In the genomic region with DNA sequence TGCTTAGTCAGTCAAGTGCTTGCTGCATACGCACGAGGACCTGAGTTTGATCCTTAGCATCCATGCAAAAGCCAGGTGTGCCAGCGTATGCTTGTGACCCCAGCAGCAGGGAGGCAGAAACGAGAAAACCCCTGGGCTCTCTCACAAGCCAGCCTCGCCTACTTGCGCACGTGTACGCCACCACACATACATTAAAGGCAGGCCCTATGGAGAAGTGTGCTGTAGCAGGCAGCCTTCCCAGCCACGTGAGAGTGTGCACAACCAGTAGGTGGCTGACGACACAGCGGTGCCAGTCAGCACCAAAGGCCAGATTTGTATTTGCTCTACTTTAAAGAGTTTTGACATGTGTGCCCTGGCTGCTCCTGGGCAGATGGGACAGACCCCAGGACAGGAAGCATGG, we compare ENCODE assay signal across 19 mouse cellular contexts. TPM values are rescaled to one million over a fixed set of nuclear protein-coding genes. Genes with fewer than 3 reads are reported as not detected.
DNase-seq lines count a peak whose midpoint lies in the region.
"Had no signal": no experiment of that assay in that cellular context is flagged by ENCODE, and none has a peak within 500 bp of the region (broad histone marks: within the 10 kb centered on the region; RNA-seq: fewer than 3 reads in every experiment).

No protein-coding gene starts in this region.

- DNase-seq in frontal cortex, adult 2 months (ENCODE audit: extremely low spot score in 1 of 2, low spot score in 1 of 2), result peak; percentile 31 to 58
- DNase-seq in frontal cortex, postnatal 10 days (ENCODE audit: low spot score in 2 of 2), result no peak
- peak; percentile 50 to 74 for DNase-seq in left cerebral cortex, postnatal 25 days (ENCODE audit: low spot score in 2 of 2)
- no peak for DNase-seq in left cerebral cortex, postnatal 4 days
- peak; percentile 55 for DNase-seq in right cerebral cortex, adult 18-20 months
- no peak for DNase-seq in right cerebral cortex, postnatal 10 days (ENCODE audit: low spot score in 2 of 2)
- no peak for DNase-seq in thymus, adult 18-20 months
- DNase-seq: cerebellum, adult 8-10 months; cerebellum, postnatal 36 days; gastrocnemius, postnatal 36 days; heart, adult 2 months; kidney, adult 11 months; kidney, postnatal 36 days; layer of hippocampus, postnatal 36 days; liver, embryonic 13.5 days; lung, adult 2 months; lung, postnatal 14 days; thymus, adult 2 months; thymus, postnatal 4 days had no signal

- intact Hi-C loops in left cerebral cortex, postnatal 25 days (cut with DNase I), result no loop called here
- intact Hi-C loops in left cerebral cortex, postnatal 4 days (cut with DNase I), result no loop called here

RNA-seq across cellular contexts. Expression of a gene that starts 26.5 kb away (rescaled TPM):
- 47.7 and 60.0 TPM in 2 replicates for polyA plus RNA-seq in frontal cortex, adult 2 months (2012; rRNA removed)
- 10 to 100 TPM; 43.4 to 50.4 TPM for total RNA-seq in left cerebral cortex, postnatal 25 days (2021)
- 10 to 100 TPM; 70.1 to 75.6 TPM for total RNA-seq in left cerebral cortex, postnatal 4 days (2021)

RNA-seq across cellular contexts. Expression of a gene that starts 26.8 kb away (rescaled TPM):
- 137 and 141 TPM in 2 replicates for polyA plus RNA-seq in frontal cortex, adult 2 months (2012; rRNA removed)
- 100 to 1,000 TPM; 272 to 289 TPM for total RNA-seq in left cerebral cortex, postnatal 25 days (2021)
- 100 to 1,000 TPM; 382 to 395 TPM for total RNA-seq in left cerebral cortex, postnatal 4 days (2021)

RNA-seq across cellular contexts. Expression of a gene that starts 29.2 kb away (rescaled TPM):
- polyA plus RNA-seq in frontal cortex, adult 2 months (2012; rRNA removed), result 23.2 and 23.5 TPM in 2 replicates
- 10 to 100 TPM; 20.5 to 22.4 TPM for total RNA-seq in left cerebral cortex, postnatal 25 days (2021)
- total RNA-seq in left cerebral cortex, postnatal 4 days (2021), result 10 to 100 TPM; 28.8 to 29.4 TPM

RNA-seq across cellular contexts. Expression of a gene that starts 48.3 kb away (rescaled TPM):
- polyA plus RNA-seq in frontal cortex, adult 2 months (2012; rRNA removed), result 15.3 and 17.0 TPM in 2 replicates
- total RNA-seq in left cerebral cortex, postnatal 25 days (2021), result 10 to 100 TPM; 16.0 to 18.0 TPM
- 10 to 100 TPM; 19.3 to 26.0 TPM for total RNA-seq in left cerebral cortex, postnatal 4 days (2021)

Comparison
In these comparisons a context has a peak if more than half of its experiments do, and no peak if none do; other contexts are left out.
1. DNase-seq: peak in frontal cortex, adult 2 months (2 of 2), left cerebral cortex, postnatal 25 days (2 of 2) and right cerebral cortex, adult 18-20 months (single experiment); none in frontal cortex, postnatal 10 days (0 of 2), left cerebral cortex, postnatal 4 days (single experiment), right cerebral cortex, postnatal 10 days (0 of 2) and thymus, adult 18-20 months (0 of 2).